Mouse (Mus musculus) urinary bladder, postnatal 0 days (tissue): ENCODE results near the gene Kras. TPM values are rescaled to one million over a fixed set of nuclear protein-coding genes. Genes with fewer than 3 reads are reported as not detected.

Experiments
- polyA plus RNA-seq: library from polyadenylated mRNA; unstranded; fragments of >200 nt; fragmentation: Nextera tagmentation; extraction: Ambion mirVana; gene quantifications from 2 replicates; pipeline ENCODE4 v1.2.1, GENCODE M21; 2015

The Kras gene
- 48.4 and 68.0 TPM in 2 replicates for polyA plus RNA-seq

GRCm38 (mm10) chr6:145250185-145250791 is at the start of gene Kras:
TSS of gene Kras (minus strand) at chr6:145250239.

GRCm38 (mm10) chr6:145210816-145211338 is 39.2 kb downstream of the Kras start, which contains the start of the genes Casc1 and Etfrf1:
TSS of gene Casc1 (minus strand) at chr6:145211005.
TSS of gene Etfrf1 (plus strand) at chr6:145211134.

Other genes with a start within 250 kb of the Kras start
- gene Bcat1, start 174.1 kb downstream of the Kras start, polyA plus RNA-seq, result 7.7 and 12.0 TPM in 2 replicates
- 1.7 and 2.0 TPM in 2 replicates for gene Lrmp, start 134.6 kb downstream of the Kras start, polyA plus RNA-seq
- 0.17 and 0.22 TPM in 2 replicates for gene Casc1, start 39.2 kb downstream of the Kras start, polyA plus RNA-seq
- 40.5 and 42.6 TPM in 2 replicates for gene Etfrf1, start 39.1 kb downstream of the Kras start, polyA plus RNA-seq